Mouse (Mus musculus) midbrain, embryonic 15.5 days (tissue): Measurements from ENCODE around the gene Epha10. TPM values are rescaled to one million over a fixed set of nuclear protein-coding genes. Genes with fewer than 3 reads are reported as not detected.
"Not testable (repeated sequence)": the region's sequence is repeated elsewhere in the genome, so short reads cannot be mapped to it uniquely, and the experiment has no call there.

Experiments used
- ATAC-seq: fragments of 200-750 bp; cut with Nextera tagmentation; replicated peaks from 2 replicates; pipeline ENCODE4 v1.8.0; 2017; ENCODE audit warnings: moderate TSS enrichment
- H3K27ac ChIP-seq: fragments of 300-500 bp; sonication (generic); 2 replicates; pipeline ENCODE4 v1.5.1; 2015; ENCODE audit warnings: mild to moderate bottlenecking, inconsistent platforms
- H3K27me3 ChIP-seq: fragments of 300-500 bp; sonication (generic); replicated peaks from 2 replicates; pipeline ENCODE4 v1.6.1; 2015; ENCODE audit warnings: inconsistent platforms
- H3K36me3 ChIP-seq: fragments of 300-500 bp; sonication (generic); replicated peaks from 2 replicates; pipeline ENCODE4 v1.6.1; 2015; ENCODE audit warnings: inconsistent platforms
- H3K4me1 ChIP-seq: fragments of 300-500 bp; sonication (generic); 2 replicates; pipeline ENCODE4 v1.6.1; 2015; ENCODE audit warnings: inconsistent platforms
- H3K4me2 ChIP-seq: fragments of 300-500 bp; sonication (generic); 2 replicates; pipeline ENCODE4 v1.6.1; 2015; ENCODE audit warnings: inconsistent platforms, mild to moderate bottlenecking, moderate library complexity
- H3K4me3 ChIP-seq: fragments of 300-500 bp; sonication (generic); 2 replicates; pipeline ENCODE4 v1.5.1; 2015; ENCODE audit warnings: mild to moderate bottlenecking, inconsistent platforms
- H3K9ac ChIP-seq: fragments of 300-500 bp; sonication (generic); 2 replicates; pipeline ENCODE4 v1.6.1; 2015; ENCODE audit warnings: mild to moderate bottlenecking, inconsistent platforms
- H3K9me3 ChIP-seq: fragments of 300-500 bp; sonication (generic); 2 replicates; pipeline ENCODE4 v1.6.1; 2016; ENCODE audit warnings: inconsistent platforms
- WGBS: fragments of 180-500 bp; shearing (Covaris S2); methylation state at CpG from one replicate; pipeline ENCODE4 v1.1.7; 2015; ENCODE audit warnings: mixed read lengths; 5-methylcytosine and 5-hydroxymethylcytosine counted together
- polyA plus RNA-seq: library from polyadenylated mRNA; unstranded; fragments of >200 nt; fragmentation: Nextera tagmentation; extraction: Ambion mirVana; gene quantifications from 2 replicates; pipeline ENCODE4 v1.2.1, GENCODE M21; 2015

Gene Epha10
- polyA plus RNA-seq, 1 experiment from 2014 or later, result 16.1 TPM

GRCm38 (mm10) chr4:124899906-124900305 is 19.2 kb downstream of the Epha10 start:
- H3K9ac ChIP-seq, result no peak overlapping the region
- H3K27me3 ChIP-seq, result peaks cover 2% of the 10 kb centered on the region; the same call in 1 of the 2 replicates
- no peak overlapping the region for H3K4me3 ChIP-seq
- no peak for ATAC-seq
- H3K4me1 ChIP-seq, result peaks cover 33% of the 10 kb centered on the region
- no peak overlapping the region for H3K4me2 ChIP-seq
- no peaks in the 10 kb centered on the region for H3K9me3 ChIP-seq
- no peak overlapping the region for H3K27ac ChIP-seq
- H3K36me3 ChIP-seq, result no peaks in the 10 kb centered on the region
- 48% methylated on average over 5 of the region's 5 CpGs for WGBS

- no peaks in the 10 kb centered on the region for H3K9me3 ChIP-seq
- peaks cover 29% of the 10 kb centered on the region for H3K4me1 ChIP-seq
- H3K9ac ChIP-seq, result no peak overlapping the region
- no peaks in the 10 kb centered on the region; the same call in 1 of the 2 replicates for H3K27me3 ChIP-seq
- 72% methylated on average over 4 of the region's 4 CpGs for WGBS
- no peak overlapping the region for H3K4me2 ChIP-seq
- H3K27ac ChIP-seq, result peak overlapping the region; percentile 81
- no peak for ATAC-seq
- no peaks in the 10 kb centered on the region for H3K36me3 ChIP-seq
- no peak overlapping the region for H3K4me3 ChIP-seq
These were observed 24.7 kb downstream of the Epha10 start for GRCm38 (mm10) chr4:124905417-124905816.

DNA sequence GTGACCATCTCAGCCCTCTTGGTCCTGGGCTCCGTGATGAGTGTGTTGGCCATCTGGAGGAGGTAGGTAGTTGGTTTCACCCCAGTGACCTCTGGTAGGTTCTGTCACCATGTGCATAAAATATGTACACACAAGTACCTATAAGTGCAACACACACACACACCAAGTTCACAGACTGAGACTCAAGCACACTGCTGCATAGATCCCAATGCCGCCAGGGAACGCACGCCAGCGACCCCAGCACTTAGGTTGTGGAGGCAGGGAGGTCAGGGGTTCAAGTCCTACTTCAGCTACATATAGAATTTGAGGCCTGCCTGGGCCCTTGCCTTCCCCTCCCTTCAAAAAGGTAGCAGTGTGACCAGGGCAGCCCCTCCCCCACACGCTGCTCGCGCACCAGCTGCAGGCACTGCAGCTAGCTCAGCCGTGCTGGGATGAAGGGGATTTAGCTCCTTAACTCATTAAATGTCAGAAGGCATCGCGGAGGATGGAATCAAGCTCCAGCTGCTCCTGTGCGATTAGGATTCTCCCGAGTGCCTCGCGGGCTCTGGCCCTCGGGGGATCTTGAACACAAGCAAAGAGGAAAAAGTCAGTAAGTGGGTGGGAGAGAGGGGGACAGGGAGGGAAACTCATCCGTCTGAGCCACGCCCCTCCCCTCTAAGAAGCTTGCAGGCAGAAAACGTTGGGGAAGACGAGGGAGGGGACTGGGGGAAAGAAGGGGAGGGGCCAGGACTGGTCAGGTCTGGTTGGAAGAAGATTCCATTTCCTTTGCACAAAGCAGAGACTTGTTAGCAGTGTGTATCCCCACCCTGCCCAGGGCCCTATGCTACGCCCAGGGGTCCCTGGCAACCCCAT is 25.5 kb downstream of the Epha10 start:
- H3K4me1 ChIP-seq, result peaks cover 28% of the 10 kb centered on the region
- peak overlapping the region; percentile 14 for H3K4me3 ChIP-seq
- H3K4me2 ChIP-seq, result peak overlapping the region; percentile 40
- H3K27me3 ChIP-seq, result no peaks in the 10 kb centered on the region; the same call in 1 of the 2 replicates
- H3K27ac ChIP-seq, result peak overlapping the region; percentile 81
- no peaks in the 10 kb centered on the region for H3K9me3 ChIP-seq
- no peaks in the 10 kb centered on the region for H3K36me3 ChIP-seq
- peak; percentile 88 for ATAC-seq
- H3K9ac ChIP-seq, result no peak overlapping the region
- 5% methylated on average over 21 of the region's 21 CpGs for WGBS

DNA sequence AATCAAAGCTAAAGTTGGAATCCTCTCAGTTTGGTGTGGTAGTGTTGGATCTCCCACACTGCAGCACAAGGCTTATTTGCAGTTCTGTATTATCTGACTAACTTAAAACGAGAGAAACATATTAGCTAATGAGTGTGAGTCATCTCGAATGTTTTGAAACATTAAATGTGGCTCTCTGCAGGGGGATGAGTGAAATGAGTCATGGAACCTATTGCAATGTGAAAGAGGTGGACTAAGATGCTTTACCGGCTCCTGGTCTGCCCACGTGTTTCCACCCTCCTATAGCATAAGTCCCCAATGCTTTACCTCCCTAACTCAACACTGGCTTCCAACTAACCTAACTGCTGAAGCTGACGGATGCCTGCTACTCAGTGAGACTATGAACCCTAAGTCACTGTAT is 47.4 kb downstream of the Epha10 start:
- Histone ChIP-seq H3K36me3 (peaks cover 4% of the 10 kb centered on the region; the same call in 1 of the 2 replicates), H3K4me2 (no peak overlapping the region), H3K27ac (no peak overlapping the region), H3K9ac (no peak overlapping the region), H3K9me3 (no peaks in the 10 kb centered on the region), H3K27me3 (no peaks in the 10 kb centered on the region), H3K4me1 (no peaks in the 10 kb centered on the region), H3K4me3 (no peak overlapping the region)
- no peak for ATAC-seq
- WGBS, result 90% methylated on average over 5 of the region's 5 CpGs

- H3K9me3 ChIP-seq, result no peaks in the 10 kb centered on the region
- peak within 1 kb of the TSS; percentile 85 for H3K4me2 ChIP-seq
- WGBS, result under 1% methylated on average over 52 of the region's 52 CpGs
- H3K27me3 ChIP-seq, result no peaks in the 10 kb centered on the region
- H3K4me1 ChIP-seq, result peaks cover 23% of the 10 kb centered on the region
- peak within 1 kb of the TSS; percentile 66 for H3K4me3 ChIP-seq
- H3K27ac ChIP-seq, result no peak within 1 kb of the TSS
- H3K9ac ChIP-seq, result peak within 1 kb of the TSS; percentile 54
- peak; percentile 99 for ATAC-seq
- peaks cover 14% of the 10 kb centered on the region; the same call in 1 of the 2 replicates for H3K36me3 ChIP-seq
These were observed 56.1 kb downstream of the Epha10 start, which contains the start of gene 9930104L06Rik for GRCm38 (mm10) chr4:124936613-124937471. TSS of gene 9930104L06Rik (plus strand) at chr4:124937048.

DNA sequence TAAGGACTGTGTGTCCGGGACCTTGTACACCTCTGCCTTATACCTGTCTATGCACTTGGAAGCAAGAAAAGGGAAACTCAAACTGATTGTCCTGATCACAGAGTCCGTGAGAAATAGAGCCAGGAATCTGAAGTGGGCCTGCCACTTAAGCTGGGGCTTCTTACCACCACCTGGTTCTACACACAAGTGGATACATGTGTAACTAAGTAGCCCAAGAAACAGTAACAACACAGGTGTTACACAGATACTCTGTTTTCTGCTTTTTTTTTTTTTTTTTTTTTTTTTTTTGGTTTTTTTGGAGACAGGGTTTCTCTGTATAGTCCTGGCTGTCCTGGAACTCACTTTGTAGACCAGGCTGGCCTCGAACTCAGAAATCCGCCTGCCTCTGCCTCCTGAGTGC is 58.5 kb downstream of the Epha10 start, which contains the start of gene Cdca8:
Gene Cdca8, minus strand, starts transcription at position 101 of the 400 bp plus-strand sequence.
- ATAC-seq, H3K4me3 ChIP-seq, H3K9ac ChIP-seq, H3K27ac ChIP-seq, H3K9me3 ChIP-seq, H3K4me2 ChIP-seq, H3K27me3 ChIP-seq: not testable (repeated sequence)
- H3K36me3 ChIP-seq, result peaks cover 18% of the 10 kb centered on the region; the same call in 1 of the 2 replicates
- peaks cover 23% of the 10 kb centered on the region for H3K4me1 ChIP-seq
- WGBS, result 95% methylated on average over 4 of the region's 4 CpGs

GRCm38 (mm10) chr4:124943022-124943421 is 62.3 kb downstream of the Epha10 start:
- peaks cover 18% of the 10 kb centered on the region; the same call in 1 of the 2 replicates for H3K36me3 ChIP-seq
- no peaks in the 10 kb centered on the region for H3K9me3 ChIP-seq
- 6% methylated on average over 4 of the region's 4 CpGs for WGBS
- H3K4me1 ChIP-seq, result peaks cover 4% of the 10 kb centered on the region
- H3K4me2 ChIP-seq, result no peak overlapping the region
- H3K4me3 ChIP-seq, result no peak overlapping the region
- no peaks in the 10 kb centered on the region for H3K27me3 ChIP-seq
- ATAC-seq, result no peak
- no peak overlapping the region for H3K9ac ChIP-seq
- no peak overlapping the region for H3K27ac ChIP-seq

DNA sequence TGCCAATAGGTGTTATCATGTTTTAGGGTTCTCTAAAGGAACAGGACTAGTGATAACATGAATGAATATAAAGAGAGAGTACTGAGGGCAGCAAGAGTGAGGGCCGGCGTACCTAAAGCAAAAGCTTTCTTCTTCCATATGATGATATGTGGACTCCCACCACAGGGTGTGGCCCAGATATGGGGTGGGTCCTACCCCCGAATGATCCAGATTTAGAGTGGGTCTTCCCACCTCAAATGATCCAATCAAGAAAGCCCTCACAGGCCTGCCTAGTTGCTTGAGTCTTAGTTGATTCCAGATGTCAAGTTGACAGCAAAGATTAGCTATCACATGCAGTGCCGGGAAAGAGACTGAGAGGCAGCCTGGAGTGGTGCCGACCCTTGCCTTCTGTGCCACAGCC is 63.1 kb downstream of the Epha10 start:
- Histone ChIP-seq H3K4me1 (no peaks in the 10 kb centered on the region), H3K36me3 (peaks cover 13% of the 10 kb centered on the region; the same call in 1 of the 2 replicates), H3K4me3 (no peak overlapping the region), H3K4me2 (no peak overlapping the region), H3K27me3 (no peaks in the 10 kb centered on the region), H3K9me3 (no peaks in the 10 kb centered on the region), H3K9ac (no peak overlapping the region), H3K27ac (no peak overlapping the region)
- 82% methylated on average over 5 of the region's 5 CpGs for WGBS
- ATAC-seq, result no peak

DNA sequence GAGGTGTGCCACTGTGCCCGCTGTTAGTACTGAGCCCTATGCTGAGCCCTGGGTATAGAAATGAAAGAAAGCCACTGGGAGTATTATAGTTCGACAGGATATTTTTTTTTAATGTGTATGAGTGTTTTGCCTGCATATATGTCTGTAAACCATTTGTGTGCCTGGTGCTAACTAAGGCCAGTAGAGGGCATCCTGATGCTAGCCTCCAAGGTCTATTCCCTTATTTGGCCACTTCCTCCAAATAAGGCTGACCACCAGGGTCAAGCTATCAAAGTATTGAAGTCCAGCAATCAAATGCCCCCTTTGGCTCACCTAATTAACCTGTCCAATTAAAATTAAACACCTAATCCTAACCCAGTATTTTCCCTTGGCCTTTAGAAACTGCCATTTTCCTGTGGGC is 64.3 kb downstream of the Epha10 start:
- Histone ChIP-seq H3K27me3 (no peaks in the 10 kb centered on the region), H3K27ac (no peak overlapping the region), H3K4me1 (no peaks in the 10 kb centered on the region), H3K9me3 (no peaks in the 10 kb centered on the region), H3K9ac (no peak overlapping the region), H3K36me3 (peaks cover 13% of the 10 kb centered on the region; the same call in 1 of the 2 replicates), H3K4me2 (no peak overlapping the region), H3K4me3 (no peak overlapping the region)
- WGBS, result 60% methylated on average over 2 of the region's 2 CpGs
- no peak for ATAC-seq

DNA sequence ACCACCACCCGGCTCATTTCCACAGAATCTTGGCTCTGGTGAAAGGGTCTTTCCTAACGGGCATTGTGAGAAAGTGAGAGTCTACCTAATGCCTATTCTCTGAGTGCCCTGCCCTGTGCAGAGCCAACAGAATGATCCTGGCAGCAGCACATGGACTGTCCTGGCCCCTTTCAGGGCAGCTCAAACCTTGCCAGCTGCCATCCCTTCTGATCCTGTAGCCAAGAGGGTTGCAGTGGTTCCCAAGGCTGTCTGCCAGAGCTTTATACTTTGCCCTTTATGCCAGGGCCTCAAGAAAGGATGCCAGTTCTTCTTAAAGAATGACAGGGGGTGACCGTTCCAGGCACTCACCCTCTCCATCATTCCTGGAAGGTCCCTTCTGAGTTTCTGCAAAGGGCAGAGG is 68.8 kb downstream of the Epha10 start:
- Histone ChIP-seq H3K4me3 (no peak overlapping the region), H3K27me3 (no peaks in the 10 kb centered on the region), H3K4me2 (no peak overlapping the region), H3K27ac (no peak overlapping the region), H3K4me1 (no peaks in the 10 kb centered on the region), H3K9ac (no peak overlapping the region), H3K9me3 (no peaks in the 10 kb centered on the region), H3K36me3 (no peaks in the 10 kb centered on the region)
- WGBS, result 79% methylated on average over 3 of the region's 3 CpGs
- ATAC-seq, result no peak

DNA sequence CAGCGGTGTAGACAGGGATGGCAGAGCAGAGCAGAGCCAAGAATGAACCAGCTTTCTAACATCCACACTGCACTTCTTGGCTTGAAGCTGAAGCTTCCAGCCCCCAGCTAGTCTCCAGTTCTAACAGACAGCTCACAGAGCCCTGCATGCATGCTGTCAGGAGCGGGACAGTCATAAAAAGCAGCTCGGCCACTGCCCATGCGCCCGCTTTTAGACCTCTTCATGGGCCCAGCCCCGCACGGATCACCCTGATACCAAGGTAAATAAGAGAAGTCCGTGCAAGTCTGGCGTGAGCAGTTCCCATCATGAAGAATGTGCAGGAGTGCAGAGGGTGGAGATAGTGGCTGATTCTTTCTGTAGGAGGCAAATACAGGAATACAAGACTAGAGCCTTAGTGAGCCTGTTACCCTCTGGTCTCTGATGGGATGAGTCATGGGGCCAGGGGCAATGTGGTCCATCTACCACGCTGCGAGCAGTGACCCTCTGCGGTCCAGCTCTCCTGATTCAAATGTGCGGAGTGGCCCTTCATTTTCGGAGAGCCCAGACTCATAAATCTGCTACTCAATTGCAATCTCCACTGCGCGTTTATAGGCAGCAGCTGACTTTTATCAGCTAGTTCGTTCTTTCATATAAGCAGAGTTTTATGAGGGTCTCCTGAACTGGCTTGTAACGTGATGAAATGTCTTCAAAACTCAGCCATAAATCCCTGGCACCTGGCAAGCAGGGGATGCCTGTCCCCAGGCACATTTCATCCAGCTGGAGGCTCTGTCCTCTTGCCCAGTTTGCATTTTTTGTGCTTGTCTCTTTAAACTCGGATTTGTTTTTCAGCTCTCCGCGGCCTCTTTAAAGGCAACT is 69.7 kb downstream of the Epha10 start:
- no peaks in the 10 kb centered on the region for H3K9me3 ChIP-seq
- no peak for ATAC-seq
- 89% methylated on average over 21 of the region's 21 CpGs for WGBS

More for the DNA sequence above, 69.7 kb downstream of the Epha10 start:
- Histone ChIP-seq H3K27me3 (no peaks in the 10 kb centered on the region), H3K9ac (no peak overlapping the region), H3K4me3 (no peak overlapping the region), H3K4me2 (no peak overlapping the region), H3K4me1 (no peaks in the 10 kb centered on the region), H3K27ac (no peak overlapping the region), H3K36me3 (no peaks in the 10 kb centered on the region)
